Mouse (Mus musculus) lung, postnatal 0 days (tissue): ENCODE measurements around the gene Dnm3.

Source experiments
- CTCF ChIP-seq: IDR thresholded peaks from 2 replicates; pipeline ENCODE4 v1.5.1; 2016; ENCODE audit warnings: antibody characterized with exemption, mild to moderate bottlenecking
- EP300 ChIP-seq: IDR thresholded peaks from 2 replicates; pipeline ENCODE4 v1.6.1; 2016; ENCODE audit warnings: antibody characterized with exemption, mild to moderate bottlenecking, control low read depth

- no peak for TF ChIP-seq EP300
- TF ChIP-seq CTCF: no peak
Measured at GRCm38 (mm10) chr1:162158486-162158885, 319.3 kb downstream of the Dnm3 start.
